Mouse (Mus musculus) spleen, postnatal 4 days (tissue): ENCODE data around the gene Lrsam1.

Source experiments
- DNase-seq, 2 experiments: peaks; one replicate each; pipeline ENCODE4 v3.0.0; 2022; ENCODE audit warnings: low spot score in 2 of 2

Lrsam1 gene

GRCm38 (mm10) chr2:32966689-32967631 lies 5.5 kb upstream of the Lrsam1 start:
- DNase-seq, result peak; percentile 82 to 90

GRCm38 (mm10) chr2:32966184-32966688 lies 4.8 kb upstream of the Lrsam1 start:
- no peak for DNase-seq

- no peak for DNase-seq
Measured at GRCm38 (mm10) chr2:32965511-32966183, 4.2 kb upstream of the Lrsam1 start.

GRCm38 (mm10) chr2:32964659-32965457 lies 3.4 kb upstream of the Lrsam1 start:
- DNase-seq, result no peak

GRCm38 (mm10) chr2:32963981-32964380 lies 2.6 kb upstream of the Lrsam1 start:
- no peak for DNase-seq

GRCm38 (mm10) chr2:32963544-32963943 lies 2.1 kb upstream of the Lrsam1 start:
- DNase-seq, result no peak

- DNase-seq, result no peak
Measured at GRCm38 (mm10) chr2:32962875-32963220, 1.4 kb upstream of the Lrsam1 start.

- DNase-seq, result peak in 1 of 2 experiments; percentile 72
Measured at GRCm38 (mm10) chr2:32962062-32962874, 854 bp upstream of the Lrsam1 start.

GRCm38 (mm10) chr2:32960273-32960672 lies 1.1 kb downstream of the Lrsam1 start:
- no peak for DNase-seq

- DNase-seq, result no peak
Measured at GRCm38 (mm10) chr2:32957344-32957743, 4.1 kb downstream of the Lrsam1 start.

- DNase-seq, result no peak
Measured at GRCm38 (mm10) chr2:32954581-32954980, 6.8 kb downstream of the Lrsam1 start.

GRCm38 (mm10) chr2:32947454-32947853 lies 14.0 kb downstream of the Lrsam1 start:
- no peak for DNase-seq

- no peak for DNase-seq
Measured at GRCm38 (mm10) chr2:32940483-32940882, 20.9 kb downstream of the Lrsam1 start.

- peak; percentile 68 to 78 for DNase-seq
Measured at GRCm38 (mm10) chr2:32939418-32939817, 22.0 kb downstream of the Lrsam1 start.

- no peak for DNase-seq
Measured at GRCm38 (mm10) chr2:32938741-32939140, 22.7 kb downstream of the Lrsam1 start.

- DNase-seq, result no peak
Measured at GRCm38 (mm10) chr2:32931730-32932129, 29.7 kb downstream of the Lrsam1 start.

- DNase-seq, result no peak
Measured at GRCm38 (mm10) chr2:32928947-32929829, 32.2 kb downstream of the Lrsam1 start.

GRCm38 (mm10) chr2:32928235-32928946 lies 33.0 kb downstream of the Lrsam1 start:
- peak; percentile 62 to 80 for DNase-seq

- DNase-seq, result no peak
Measured at GRCm38 (mm10) chr2:32927624-32928234, 33.7 kb downstream of the Lrsam1 start.
